Mouse (Mus musculus) brain, adult 2 months (tissue): Measurements from ENCODE around the gene Tmem40.

ENCODE experiments used
- DNase-seq: peaks from one replicate; pipeline ENCODE4 v3.0.0; 2011; ENCODE audit warnings: low read depth, low spot score

Gene Tmem40

GRCm38 (mm10) chr6:115761995-115762756 lies at the start of gene Tmem40:
Gene Tmem40 (minus strand): TSS chr6:115762410.
- peak; percentile 79 for DNase-seq

- DNase-seq = no peak
Observed at GRCm38 (mm10) chr6:115811606-115812005, 49.4 kb upstream of the Tmem40 start.

GRCm38 (mm10) chr6:115808488-115809231 lies 46.5 kb upstream of the Tmem40 start, which contains the start of gene Rpl32:
Gene Rpl32 (minus strand): TSS chr6:115808747.
- peak; percentile 96 for DNase-seq

- DNase-seq = peak; percentile 45
Observed at GRCm38 (mm10) chr6:115808196-115808487, 45.9 kb upstream of the Tmem40 start.

GRCm38 (mm10) chr6:115807464-115808195 lies 45.4 kb upstream of the Tmem40 start:
- no peak for DNase-seq

- DNase-seq = no peak
Observed at GRCm38 (mm10) chr6:115804432-115805192, 42.4 kb upstream of the Tmem40 start.

- DNase-seq = peak; percentile 89
Observed at GRCm38 (mm10) chr6:115803541-115804382, 41.6 kb upstream of the Tmem40 start.

GRCm38 (mm10) chr6:115801811-115802210 lies 39.6 kb upstream of the Tmem40 start:
- no peak for DNase-seq

- DNase-seq = peak; percentile 65
Observed at GRCm38 (mm10) chr6:115792691-115793215, 30.5 kb upstream of the Tmem40 start.

- peak; percentile 64 for DNase-seq
Observed at GRCm38 (mm10) chr6:115791842-115792686, 29.9 kb upstream of the Tmem40 start.

GRCm38 (mm10) chr6:115791016-115791415 lies 28.8 kb upstream of the Tmem40 start:
- DNase-seq = no peak

- no peak for DNase-seq
Observed at GRCm38 (mm10) chr6:115782781-115783180, 20.6 kb upstream of the Tmem40 start.

GRCm38 (mm10) chr6:115776363-115776762 lies 14.2 kb upstream of the Tmem40 start:
- DNase-seq = no peak

GRCm38 (mm10) chr6:115775838-115776237 lies 13.6 kb upstream of the Tmem40 start:
- peak; percentile 82 for DNase-seq

- peak; percentile 25 for DNase-seq
Observed at GRCm38 (mm10) chr6:115774501-115774921, 12.3 kb upstream of the Tmem40 start, which contains the start of gene Cand2. Gene Cand2 (plus strand): TSS chr6:115774538.

- DNase-seq = peak; percentile 22
Observed at GRCm38 (mm10) chr6:115773966-115774413, 11.8 kb upstream of the Tmem40 start.

- no peak for DNase-seq
Observed at GRCm38 (mm10) chr6:115772604-115773003, 10.4 kb upstream of the Tmem40 start.

- no peak for DNase-seq
Observed at GRCm38 (mm10) chr6:115772201-115772600, 10.0 kb upstream of the Tmem40 start.

GRCm38 (mm10) chr6:115770852-115771251 lies 8.6 kb upstream of the Tmem40 start:
- no peak for DNase-seq
